In the genomic region with DNA sequence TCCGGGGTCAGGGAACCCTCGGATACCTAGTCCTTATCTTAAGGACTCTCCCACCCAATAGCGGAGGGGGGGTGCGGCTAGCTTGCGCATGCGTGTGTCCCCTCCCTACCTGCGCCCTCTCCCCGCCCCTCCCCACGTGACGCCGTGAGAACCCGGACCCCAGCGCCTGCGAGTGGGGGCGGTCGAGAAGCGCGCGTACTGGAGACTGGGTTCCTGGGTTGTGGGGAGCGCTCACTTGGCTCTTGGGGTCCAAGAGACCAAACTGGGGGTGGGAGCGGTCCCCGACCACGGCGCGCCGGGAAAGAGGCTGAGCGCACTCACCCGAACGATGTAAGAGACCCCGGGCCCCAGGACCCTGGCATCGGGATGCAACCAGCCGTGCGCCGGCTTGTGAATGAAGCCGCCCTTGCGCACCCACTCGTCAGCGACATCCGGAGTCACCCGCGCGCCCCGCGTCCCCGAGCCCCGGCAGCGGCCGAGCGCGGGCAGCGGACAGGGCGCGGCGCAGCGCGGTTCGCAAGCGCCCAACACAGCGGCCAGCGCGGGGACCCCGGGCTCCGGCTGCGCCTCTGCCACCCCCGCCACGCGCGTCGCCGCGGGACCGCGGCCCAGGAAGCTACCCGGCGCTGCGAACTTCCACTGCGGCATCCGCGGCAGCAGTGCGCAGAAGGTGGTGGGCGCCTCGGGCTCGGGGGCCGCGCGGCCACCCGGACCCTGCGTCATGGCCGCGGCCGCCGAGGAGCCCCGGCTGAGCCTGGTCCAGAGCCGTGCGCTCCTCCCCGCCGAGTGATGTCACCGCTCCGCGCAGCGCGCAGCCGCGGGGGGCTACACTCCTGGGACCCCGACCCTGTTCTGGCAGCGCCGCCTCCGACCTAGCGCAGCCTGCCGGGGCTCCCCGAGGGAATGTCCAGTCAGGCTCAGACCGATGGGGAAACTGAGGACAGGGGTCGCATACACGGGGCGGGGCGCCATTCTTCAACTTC, we compare ENCODE assay signal across 8 mouse cellular contexts. TPM values are rescaled to one million over a fixed set of nuclear protein-coding genes. Genes with fewer than 3 reads are reported as not detected.
DNase-seq lines count a peak whose midpoint lies in the region; ATAC-seq and TF ChIP-seq lines count a peak whose summit lies in the region.

Gene Shc2, minus strand, starts transcription at position 791 of the 983 bp plus-strand sequence.

- WGBS in kidney, embryonic 16.5 days, result under 1% methylated on average over 101 of the region's 116 CpGs
- under 1% methylated on average over 89 of the region's 116 CpGs for WGBS in intestine, postnatal 0 days
- WGBS in liver, embryonic 12.5 days (ENCODE audit: insufficient replicate concordance), result under 1% methylated on average over 115 of the region's 116 CpGs

- no peak for DNase-seq in kidney, postnatal 25 days
- DNase-seq in cerebellum, postnatal 25 days, result peak; percentile 86 to 94
- peak; percentile 60 for DNase-seq in gastrocnemius, adult 2 months
- DNase-seq in right cerebral cortex, adult 2 months (ENCODE audit: low spot score in 2 of 2), result peak; percentile 82 to 86
- DNase-seq in thymus, adult 18-20 months, result no peak

- peaks cover 15% of the 10 kb centered on the region for H3K4me1 ChIP-seq in kidney, embryonic 16.5 days (ENCODE audit: insufficient read depth, low read length)
- H3K4me1 ChIP-seq in intestine, postnatal 0 days (replicated peaks; ENCODE audit: control insufficient read depth, insufficient read depth, low read length), result no peaks in the 10 kb centered on the region
- H3K4me1 ChIP-seq in liver, embryonic 12.5 days, result no peaks in the 10 kb centered on the region

- H3K9ac ChIP-seq in kidney, embryonic 16.5 days (replicated peaks; ENCODE audit: low read length), result peak within 1 kb of the TSS; percentile 81
- H3K9ac ChIP-seq in intestine, postnatal 0 days (ENCODE audit: low read depth, low read length), result peak within 1 kb of the TSS; percentile 28
- no peak within 1 kb of the TSS; the same call in 1 of the 2 replicates for H3K9ac ChIP-seq in liver, embryonic 12.5 days

- peak within 1 kb of the TSS; percentile 84 for H3K4me2 ChIP-seq in kidney, embryonic 16.5 days (replicated peaks; ENCODE audit: low read depth, low read length)
- H3K4me2 ChIP-seq in intestine, postnatal 0 days (replicated peaks; ENCODE audit: low read depth), result peak within 1 kb of the TSS; percentile 75
- H3K4me2 ChIP-seq in liver, embryonic 12.5 days, result peak within 1 kb of the TSS; percentile 70

- peak within 1 kb of the TSS; percentile 58 for H3K4me3 ChIP-seq in kidney, embryonic 16.5 days (ENCODE audit: low read length)
- peak within 1 kb of the TSS; percentile 77 for H3K4me3 ChIP-seq in gastrocnemius, adult 2 months
- peak within 1 kb of the TSS; percentile 57 for H3K4me3 ChIP-seq in intestine, postnatal 0 days (ENCODE audit: low read depth, low read length)
- H3K4me3 ChIP-seq in liver, embryonic 12.5 days, result peak within 1 kb of the TSS; percentile 50

- no peaks in the 10 kb centered on the region for H3K36me3 ChIP-seq in kidney, embryonic 16.5 days (ENCODE audit: insufficient read depth, low read length)
- no peaks in the 10 kb centered on the region for H3K36me3 ChIP-seq in intestine, postnatal 0 days (ENCODE audit: control insufficient read depth, insufficient read depth)
- no peaks in the 10 kb centered on the region for H3K36me3 ChIP-seq in liver, embryonic 12.5 days

- intact Hi-C loops in gastrocnemius, adult 2 months (cut with DNase I), result no loop called here

- H3K9me3 ChIP-seq in kidney, embryonic 16.5 days (ENCODE audit: low read length), result no peaks in the 10 kb centered on the region
- H3K9me3 ChIP-seq in intestine, postnatal 0 days (ENCODE audit: control insufficient read depth), result no peaks in the 10 kb centered on the region
- no peaks in the 10 kb centered on the region for H3K9me3 ChIP-seq in liver, embryonic 12.5 days (replicated peaks)

- ATAC-seq in kidney, embryonic 16.5 days (ENCODE audit: low FRiP score, low TSS enrichment), result peak; percentile 76
- peak; percentile 26 for ATAC-seq in intestine, postnatal 0 days
- no peak for ATAC-seq in liver, embryonic 12.5 days

- no peak for TF ChIP-seq CTCF in gastrocnemius, adult 2 months (IDR thresholded peaks at IDR 0.05)
- no peak for TF ChIP-seq CTCF in intestine, postnatal 0 days (IDR thresholded peaks at IDR 0.05; ENCODE audit: low read depth)

- H3K27ac ChIP-seq in kidney, embryonic 16.5 days (ENCODE audit: low read length), result no peak within 1 kb of the TSS
- H3K27ac ChIP-seq in gastrocnemius, adult 2 months, result peak within 1 kb of the TSS; percentile 73
- H3K27ac ChIP-seq in intestine, postnatal 0 days (ENCODE audit: low read depth, low read length), result peak within 1 kb of the TSS; percentile 57
- H3K27ac ChIP-seq in liver, embryonic 12.5 days, result no peak within 1 kb of the TSS

- peaks cover 4% of the 10 kb centered on the region for H3K27me3 ChIP-seq in kidney, embryonic 16.5 days (ENCODE audit: insufficient read depth, low read length)
- peaks cover 31% of the 10 kb centered on the region for H3K27me3 ChIP-seq in intestine, postnatal 0 days (replicated peaks; ENCODE audit: control insufficient read depth, insufficient read depth, low read length)
- H3K27me3 ChIP-seq in liver, embryonic 12.5 days (replicated peaks), result peaks cover 64% of the 10 kb centered on the region

RNA-seq across cellular contexts. Expression of gene Shc2, which starts in this region (rescaled TPM):
- 5.3 and 9.0 TPM in 2 replicates for polyA plus RNA-seq in kidney, embryonic 16.5 days (2015; fragmentation: Nextera tagmentation; extraction: Ambion mirVana)
- 1 to 10 TPM; 3.2 to 7.5 TPM for total RNA-seq in gastrocnemius, adult 2 months (2021)
- polyA plus RNA-seq in intestine, postnatal 0 days (2015; fragmentation: Nextera tagmentation; extraction: Ambion mirVana), result 1.9 and 2.2 TPM in 2 replicates
- polyA plus RNA-seq in liver, embryonic 12.5 days (2016; fragmentation: Nextera tagmentation; extraction: Ambion mirVana), result 1.2 TPM in 2 replicates

Comparison
In these comparisons a context has a peak if more than half of its experiments do, and no peak if none do; other contexts are left out.
1. H3K27ac ChIP-seq: peak in gastrocnemius, adult 2 months (single experiment) and intestine, postnatal 0 days (single experiment); none in kidney, embryonic 16.5 days (single experiment) and liver, embryonic 12.5 days (single experiment).
2. DNase-seq: peak in cerebellum, postnatal 25 days (2 of 2), gastrocnemius, adult 2 months (single experiment) and right cerebral cortex, adult 2 months (2 of 2); none in kidney, postnatal 25 days (0 of 2) and thymus, adult 18-20 months (0 of 2).
3. Peak in every context shown above with its lines, with median percentiles within 50 percentile points of each other: H3K4me2 ChIP-seq and H3K4me3 ChIP-seq.